Mouse (Mus musculus) MEL (cell line): ENCODE measurements around the gene Trim46.

Experiments used
- CHD2 ChIP-seq: IDR thresholded peaks from 2 replicates; pipeline ENCODE4 v1.6.1; 2011; ENCODE audit warnings: low read length, improper control_type of control experiment
- CTCF ChIP-seq, 3 experiments: IDR thresholded peaks in 2 of 3; conservative IDR thresholded peaks in 1 of 3; 2 replicates each; pipeline ENCODE4 v1.5.1; 2011 to 2012; ENCODE audit warnings: low read length in 3 of 3, low read depth in 2 of 3, mild to moderate bottlenecking in 2 of 3, improper control_type of control experiment in 1 of 3, inconsistent platforms in 1 of 3, mixed read lengths in 1 of 3, moderate library complexity in 1 of 3; ENCODE audit not compliant: control insufficient read depth in 1 of 3, insufficient read depth in 1 of 3, poor library complexity in 1 of 3, severe bottlenecking in 1 of 3
- EP300 ChIP-seq, 2 experiments: IDR thresholded peaks; 2 replicates each; pipeline ENCODE4 v1.6.1; 2011; ENCODE audit warnings: improper control_type of control experiment in 2 of 2, low read length in 2 of 2, low read depth in 1 of 2, mild to moderate bottlenecking in 1 of 2
- MAFK ChIP-seq: IDR thresholded peaks from 2 replicates; pipeline ENCODE4 v1.6.1; 2011; ENCODE audit warnings: low read depth, mild to moderate bottlenecking, low read length, improper control_type of control experiment, borderline replicate concordance
- MXI1 ChIP-seq: IDR thresholded peaks from 2 replicates; pipeline ENCODE4 v1.6.1; 2011; ENCODE audit warnings: mild to moderate bottlenecking, low read depth, low read length, improper control_type of control experiment
- POLR2AphosphoS2 ChIP-seq: IDR thresholded peaks from 2 replicates; pipeline ENCODE4 v1.6.1; 2011; ENCODE audit warnings: low read length, improper control_type of control experiment
- RAD21 ChIP-seq: IDR thresholded peaks from 2 replicates; pipeline ENCODE4 v1.6.1; 2011; ENCODE audit warnings: mild to moderate bottlenecking, low read depth, low read length, improper control_type of control experiment
- TAL1 ChIP-seq: IDR thresholded peaks from 2 replicates; pipeline ENCODE4 v1.6.1; 2012; ENCODE audit warnings: mild to moderate bottlenecking, inconsistent platforms, low read length, moderate library complexity, mixed read lengths
- USF2 ChIP-seq, 2 experiments: IDR thresholded peaks; 2 replicates each; pipeline ENCODE4 v1.6.1; 2011 to 2012; ENCODE audit warnings: improper control_type of control experiment in 2 of 2, low read length in 2 of 2, borderline replicate concordance in 1 of 2, inconsistent platforms in 1 of 2, low read depth in 1 of 2, mild to moderate bottlenecking in 1 of 2; ENCODE audit not compliant: insufficient read depth in 1 of 2
- ZMIZ1 ChIP-seq: IDR thresholded peaks from 2 replicates; pipeline ENCODE4 v1.6.1; 2012; ENCODE audit warnings: low read depth, mild to moderate bottlenecking, inconsistent platforms, low read length, improper control_type of control experiment, moderate library complexity

DNA sequence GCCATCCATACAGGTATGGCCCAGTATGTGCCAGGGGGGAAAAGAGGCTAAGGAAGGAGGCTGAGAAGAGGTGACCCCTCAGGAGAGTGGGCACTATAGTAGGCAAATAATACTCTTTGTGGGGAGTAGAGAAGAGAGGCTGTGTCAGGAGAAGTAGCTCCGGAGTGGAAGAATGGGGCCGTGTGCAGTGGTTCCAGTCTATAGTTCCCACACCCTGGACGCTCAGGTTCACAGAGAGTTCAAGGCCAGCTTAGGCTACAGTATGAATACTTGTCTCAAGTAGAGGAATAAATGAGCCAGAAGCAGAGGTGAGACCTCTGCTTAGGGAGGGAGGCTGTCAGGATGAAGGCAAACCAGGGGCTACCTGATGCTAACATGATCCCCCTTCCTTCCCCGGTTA is 16.8 kb downstream of the Trim46 start:
- TF ChIP-seq TAL1, result no peak
- no peak for TF ChIP-seq EP300 (IDR thresholded peaks at IDR 0.05; ENCODE audit: low read depth in 1 of 2, low read length in 2 of 2)
- no peak for TF ChIP-seq ZMIZ1
- TF ChIP-seq POLR2AphosphoS2, result no peak
- no peak for TF ChIP-seq CHD2
- no peak for TF ChIP-seq CTCF (IDR thresholded peaks at IDR 0.05 in 2 of 3, conservative IDR thresholded peaks at IDR 0.05 in 1 of 3; ENCODE audit: control insufficient read depth in 1 of 3, insufficient read depth in 1 of 3, low read depth in 2 of 3, low read length in 3 of 3, poor library complexity in 1 of 3, severe bottlenecking in 1 of 3)
- no peak for TF ChIP-seq MAFK
- TF ChIP-seq MXI1, result no peak
- no peak for TF ChIP-seq USF2 (IDR thresholded peaks at IDR 0.05; ENCODE audit: borderline replicate concordance in 1 of 2, insufficient read depth in 1 of 2, low read depth in 1 of 2, low read length in 2 of 2)
- TF ChIP-seq RAD21, result no peak
